Mouse (Mus musculus): ENCODE results near the gene Bclaf1. TPM values are rescaled to one million over a fixed set of nuclear protein-coding genes. Genes with fewer than 3 reads are reported as not detected.

The Bclaf1 gene
- polyA plus RNA-seq, 1 experiment = 354 TPM

GRCm38 (mm10) chr10:20381352-20381751, 69.1 kb downstream of the Bclaf1 start:
- no peaks in the 10 kb centered on the region; the same call in 1 of the 2 replicates for H3K4me1 ChIP-seq (ENCODE audit: control insufficient read depth, insufficient read depth, low read length)
- 98% methylated on average over 3 of the region's 3 CpGs for WGBS
- no peak overlapping the region for H3K4me3 ChIP-seq (ENCODE audit: insufficient read depth, low read depth, low read length)
- TF ChIP-seq CTCF (IDR thresholded peaks at IDR 0.05; ENCODE audit: insufficient read depth, low read depth, low read length) (no peak), POLR2A (IDR thresholded peaks at IDR 0.05; ENCODE audit: insufficient read depth, low read depth, low read length) (no peak)
- no peak overlapping the region for H3K27ac ChIP-seq (ENCODE audit: insufficient read depth, low read depth, low read length)

- WGBS = 73% methylated on average over 6 of the region's 6 CpGs
- TF ChIP-seq POLR2A (IDR thresholded peaks at IDR 0.05; ENCODE audit: insufficient read depth, low read depth, low read length) (no peak), CTCF (IDR thresholded peaks at IDR 0.05; ENCODE audit: insufficient read depth, low read depth, low read length) (no peak)
- H3K27ac ChIP-seq (ENCODE audit: insufficient read depth, low read depth, low read length) = no peak overlapping the region
- H3K4me1 ChIP-seq (ENCODE audit: control insufficient read depth, insufficient read depth, low read length) = no peaks in the 10 kb centered on the region; the same call in 1 of the 2 replicates
- H3K4me3 ChIP-seq (ENCODE audit: insufficient read depth, low read depth, low read length) = no peak overlapping the region
These were observed 70.6 kb downstream of the Bclaf1 start for GRCm38 (mm10) chr10:20382807-20383419.

- Histone ChIP-seq H3K27ac (ENCODE audit: insufficient read depth, low read depth, low read length) (no peak overlapping the region), H3K4me3 (ENCODE audit: insufficient read depth, low read depth, low read length) (no peak overlapping the region), H3K4me1 (ENCODE audit: control insufficient read depth, insufficient read depth, low read length) (no peaks in the 10 kb centered on the region)
- WGBS = 83% methylated on average over 3 of the region's 3 CpGs
- TF ChIP-seq POLR2A (IDR thresholded peaks at IDR 0.05; ENCODE audit: insufficient read depth, low read depth, low read length) = no peak
- no peak for TF ChIP-seq CTCF (IDR thresholded peaks at IDR 0.05; ENCODE audit: insufficient read depth, low read depth, low read length)
These were observed 78.3 kb downstream of the Bclaf1 start for GRCm38 (mm10) chr10:20390568-20390967.

Other genes starting within 250 kb of the Bclaf1 start
- gene Map7, start 164.0 kb upstream of the Bclaf1 start, polyA plus RNA-seq (2012; ENCODE audit: insufficient read depth, insufficient read length, low replicate concordance, missing spikeins) = not detected in 2 replicates
- not detected in 2 replicates for gene Mtfr2, start 35.3 kb downstream of the Bclaf1 start, polyA plus RNA-seq (2012; ENCODE audit: insufficient read depth, insufficient read length, low replicate concordance, missing spikeins)